In genomic region chr7:134679314-134680158, GRCm38 (mm10) we compare ENCODE assay signal across 7 mouse cellular contexts. TPM values are rescaled to one million over a fixed set of nuclear protein-coding genes. Genes with fewer than 3 reads are reported as not detected.
DNase-seq lines count a peak whose midpoint lies in the region; ATAC-seq and TF ChIP-seq lines count a peak whose summit lies in the region.

No protein-coding gene starts in this region.

- no peaks in the 10 kb centered on the region for H3K36me3 ChIP-seq in lung, postnatal 0 days (ENCODE audit: insufficient read depth, low read length)
- no peaks in the 10 kb centered on the region for H3K36me3 ChIP-seq in hindbrain, embryonic 12.5 days
- no peaks in the 10 kb centered on the region; the same call in 1 of the 2 replicates for H3K36me3 ChIP-seq in limb, embryonic 15.5 days

- peaks cover 20% of the 10 kb centered on the region; the same call in 1 of the 2 replicates for H3K4me1 ChIP-seq in lung, postnatal 0 days (ENCODE audit: insufficient read depth, low read depth, low read length)
- peaks cover 17% of the 10 kb centered on the region for H3K4me1 ChIP-seq in hindbrain, embryonic 12.5 days
- peaks cover 12% of the 10 kb centered on the region for H3K4me1 ChIP-seq in limb, embryonic 15.5 days

- H3K9ac ChIP-seq in lung, postnatal 0 days (replicated peaks; ENCODE audit: low read depth), result no peak overlapping the region
- H3K9ac ChIP-seq in hindbrain, embryonic 12.5 days, result 0 out of 2 replicates have a peak overlapping the region, but pooled peaks have one; percentile 1
- no peak overlapping the region for H3K9ac ChIP-seq in limb, embryonic 15.5 days

- no peak for TF ChIP-seq CTCF in lung, postnatal 0 days (IDR thresholded peaks at IDR 0.05)

- ATAC-seq in lung, postnatal 0 days, result peak; percentile 27; the same call in 1 of the 2 replicates
- no peak for ATAC-seq in hindbrain, embryonic 12.5 days (ENCODE audit: low FRiP score)
- ATAC-seq in limb, embryonic 15.5 days (ENCODE audit: insufficient number of reproducible peaks, low FRiP score, low TSS enrichment, low read depth), result no peak

- peak overlapping the region; percentile 9; the same call in 1 of the 2 replicates for H3K27ac ChIP-seq in lung, postnatal 0 days (ENCODE audit: low read length)
- H3K27ac ChIP-seq in hindbrain, embryonic 12.5 days, result no peak overlapping the region
- peak overlapping the region; percentile 14; the same call in 1 of the 2 replicates for H3K27ac ChIP-seq in limb, embryonic 15.5 days

- no peak for DNase-seq in lung, postnatal 0 days (ENCODE audit: low spot score)
- DNase-seq in lung, postnatal 14 days, result no peak
- peak; percentile 78 to 79 for DNase-seq in adrenal gland, postnatal 36 days
- DNase-seq in thymus, postnatal 0 days (ENCODE audit: low spot score), result no peak
- DNase-seq in layer of hippocampus, postnatal 36 days, result no peak

- 54% methylated on average over 13 of the region's 13 CpGs for WGBS in lung, postnatal 0 days
- 46% methylated on average over 13 of the region's 13 CpGs for WGBS in hindbrain, embryonic 12.5 days
- 66% methylated on average over 13 of the region's 13 CpGs for WGBS in limb, embryonic 15.5 days

- no peaks in the 10 kb centered on the region for H3K9me3 ChIP-seq in lung, postnatal 0 days (ENCODE audit: low read length)
- no peaks in the 10 kb centered on the region for H3K9me3 ChIP-seq in hindbrain, embryonic 12.5 days (replicated peaks)
- no peaks in the 10 kb centered on the region for H3K9me3 ChIP-seq in limb, embryonic 15.5 days

- TF ChIP-seq EP300 in lung, postnatal 0 days (IDR thresholded peaks at IDR 0.05), result no peak

- H3K4me2 ChIP-seq in lung, postnatal 0 days (replicated peaks; ENCODE audit: low read depth, low read length), result no peak overlapping the region
- H3K4me2 ChIP-seq in hindbrain, embryonic 12.5 days (replicated peaks), result no peak overlapping the region
- H3K4me2 ChIP-seq in limb, embryonic 15.5 days, result no peak overlapping the region

- no peaks in the 10 kb centered on the region for H3K27me3 ChIP-seq in lung, postnatal 0 days (replicated peaks; ENCODE audit: insufficient read depth, low read length)
- H3K27me3 ChIP-seq in hindbrain, embryonic 12.5 days, result no peaks in the 10 kb centered on the region
- no peaks in the 10 kb centered on the region for H3K27me3 ChIP-seq in limb, embryonic 15.5 days

- no peak overlapping the region for H3K4me3 ChIP-seq in lung, postnatal 0 days (ENCODE audit: low read depth, low read length)
- H3K4me3 ChIP-seq in hindbrain, embryonic 12.5 days, result no peak overlapping the region
- no peak overlapping the region for H3K4me3 ChIP-seq in limb, embryonic 15.5 days

RNA-seq across cellular contexts. Expression of gene Dock1, which starts 9.1 kb away (rescaled TPM):
- polyA plus RNA-seq in lung, postnatal 0 days (2015; fragmentation: Nextera tagmentation; extraction: Ambion mirVana), result 14.0 and 17.8 TPM in 2 replicates
- 100 to 1,000 TPM; 148 to 181 TPM for total RNA-seq in adrenal gland, postnatal 36 days (2021)
- 28.4 and 29.3 TPM in 2 replicates for polyA plus RNA-seq in hindbrain, embryonic 12.5 days (2016; fragmentation: Nextera tagmentation; extraction: Ambion mirVana)
- polyA plus RNA-seq in limb, embryonic 15.5 days (2015; fragmentation: Nextera tagmentation; extraction: Ambion mirVana), result 33.4 and 36.4 TPM in 2 replicates
- 4.5 and 5.3 TPM in 2 replicates for polyA plus RNA-seq in thymus, postnatal 0 days (2015; fragmentation: Nextera tagmentation; extraction: Ambion mirVana)
- total RNA-seq in layer of hippocampus, postnatal 36 days (2021), result 10 to 100 TPM; 24.4 to 26.3 TPM

Comparison
In these comparisons a context has a peak if more than half of its experiments do, and no peak if none do; other contexts are left out.
1. DNase-seq: peak in adrenal gland, postnatal 36 days (2 of 2); none in lung, postnatal 0 days (single experiment), lung, postnatal 14 days (single experiment), thymus, postnatal 0 days (single experiment) and layer of hippocampus, postnatal 36 days (0 of 2).